Mouse (Mus musculus) cerebellum, postnatal 4 days (tissue): Measurements from ENCODE around the gene Lce1i.
"Not testable (repeated sequence)": the region's sequence is repeated elsewhere in the genome, so short reads cannot be mapped to it uniquely, and the experiment has no call there.

Experiments
- DNase-seq, 2 experiments: peaks; one replicate each; pipeline ENCODE4 v3.0.0; 2022; ENCODE audit warnings: low spot score in 2 of 2, mixed read lengths in 1 of 2

Lce1i gene

GRCm38 (mm10) chr3:92778799-92779198 is at the start of gene Lce1i:
Gene Lce1i, minus strand, starts transcription at chr3:92778899.
- no peak for DNase-seq

- DNase-seq: no peak
Observed at GRCm38 (mm10) chr3:92827108-92827507, 48.4 kb upstream of the Lce1i start, which contains the start of gene Kprp. Gene Kprp, minus strand, starts transcription at chr3:92827247.

- DNase-seq: no peak
Observed at GRCm38 (mm10) chr3:92825808-92826207, 47.1 kb upstream of the Lce1i start.

- not testable (repeated sequence) for DNase-seq
Observed at GRCm38 (mm10) chr3:92816036-92816435, 37.3 kb upstream of the Lce1i start.

- DNase-seq: no peak
Observed at GRCm38 (mm10) chr3:92815581-92815980, 36.9 kb upstream of the Lce1i start.

GRCm38 (mm10) chr3:92807791-92808190 is 29.1 kb upstream of the Lce1i start, which contains the start of gene Lce1k:
Gene Lce1k, minus strand, starts transcription at chr3:92807891.
- no peak for DNase-seq

- no peak for DNase-seq
Observed at GRCm38 (mm10) chr3:92790414-92790813, 11.7 kb upstream of the Lce1i start, which contains the start of gene Lce1j. Gene Lce1j, minus strand, starts transcription at chr3:92790514.

GRCm38 (mm10) chr3:92771573-92771972 is 7.1 kb downstream of the Lce1i start:
- no peak for DNase-seq

GRCm38 (mm10) chr3:92764965-92765364 is 13.7 kb downstream of the Lce1i start, which contains the start of gene Lce1h:
Gene Lce1h, minus strand, starts transcription at chr3:92765065.
- DNase-seq: no peak

- no peak for DNase-seq
Observed at GRCm38 (mm10) chr3:92753197-92753596, 25.5 kb downstream of the Lce1i start.

- DNase-seq: no peak
Observed at GRCm38 (mm10) chr3:92752238-92752637, 26.5 kb downstream of the Lce1i start, which contains the start of gene Lce1g. Gene Lce1g, minus strand, starts transcription at chr3:92752338.

- no peak for DNase-seq
Observed at GRCm38 (mm10) chr3:92738996-92739395, 39.7 kb downstream of the Lce1i start, which contains the start of gene Gm38119. Gene Gm38119, minus strand, starts transcription at chr3:92739096.
